Mouse (Mus musculus) left cerebral cortex, adult 8-10 months (tissue): ENCODE measurements around the gene Chpf2. TPM values are rescaled to one million over a fixed set of nuclear protein-coding genes. Genes with fewer than 3 reads are reported as not detected.

Experiments used
- DNase-seq, 2 experiments: peaks; one replicate each; pipeline ENCODE4 v3.0.0; 2022; ENCODE audit warnings: low spot score in 2 of 2
- microRNA-seq, 2 experiments: library from miRNA; unstranded; fragments of <30 nt; microRNA quantifications; one replicate each; pipeline ENCODE4 v1.2.0; 2022
- total RNA-seq, 4 experiments: library from RNA; stranded (reverse); gene quantifications; 2 replicates each; pipeline ENCODE4 v1.2.4; 2022

Gene Chpf2
- total RNA-seq, 4 experiments from 2014 or later: 63.7 to 82.2 (median 70.9) TPM

DNA sequence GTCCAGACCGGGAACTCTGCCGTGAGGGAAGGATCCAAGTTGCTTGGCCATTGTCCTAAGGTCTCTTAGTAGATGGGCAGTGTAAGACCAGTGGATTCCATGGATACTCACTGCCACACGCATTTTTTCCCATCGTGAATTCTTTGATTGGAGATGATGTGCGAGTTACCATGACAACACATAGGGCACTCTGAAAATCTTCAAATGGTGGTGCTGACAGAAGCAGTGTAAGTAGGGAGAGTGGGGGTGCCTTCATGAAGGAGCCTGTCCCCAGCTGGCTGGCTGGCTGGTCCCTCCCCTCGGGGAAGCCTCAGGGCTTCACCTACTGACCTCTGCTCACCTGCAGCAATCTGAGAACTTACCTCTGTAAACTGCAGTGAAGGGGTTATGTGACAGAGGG is 52.5 kb downstream of the Chpf2 start:
- no peak for DNase-seq

Small RNA genes within 50 kb of the gene (microRNA-seq; reads per million reads assigned to microRNA genes)
- gene Mir671: 2,112 to 2,922 reads per million in 2 experiments

Other genes with a start within 250 kb of the Chpf2 start
- 10 to 100 TPM; 33.4 to 38.9 (median 37.6) TPM for gene Kcnh2, start 235.1 kb upstream of the Chpf2 start, total RNA-seq
- gene Nos3, start 221.9 kb upstream of the Chpf2 start, total RNA-seq: 1 to 10 TPM; 5.8 to 8.0 (median 6.9) TPM
- 1 to 10 TPM; 4.7 to 5.8 (median 5.1) TPM for gene Atg9b, start 194.6 kb upstream of the Chpf2 start, total RNA-seq
- gene Abcb8, start 193.1 kb upstream of the Chpf2 start, total RNA-seq: 10 to 100 TPM; 54.5 to 65.4 (median 58.7) TPM
- 1 to 10 TPM in 1 of 4 experiments, under 1 TPM in 3; 0.16 to 1.1 (median 0.34) TPM for gene Asic3, start 173.3 kb upstream of the Chpf2 start, total RNA-seq
- 100 to 1,000 TPM; 121 to 136 (median 129) TPM for gene Cdk5, start 163.2 kb upstream of the Chpf2 start, total RNA-seq
- 10 to 100 TPM; 31.0 to 52.6 (median 39.2) TPM for gene Slc4a2, start 162.9 kb upstream of the Chpf2 start, total RNA-seq
- 100 to 1,000 TPM; 128 to 142 (median 135) TPM for gene Fastk, start 141.5 kb upstream of the Chpf2 start, total RNA-seq
- 10 to 100 TPM; 24.2 to 30.3 (median 27.3) TPM for gene Tmub1, start 138.9 kb upstream of the Chpf2 start, total RNA-seq
- gene Agap3, start 134.6 kb upstream of the Chpf2 start, total RNA-seq: 100 to 1,000 TPM; 521 to 543 (median 525) TPM
- 1 to 10 TPM in 3 of 4 experiments, under 1 TPM in 1; 0.65 to 1.4 (median 1.2) TPM for gene Gbx1, start 59.5 kb upstream of the Chpf2 start, total RNA-seq
- 1 to 10 TPM in 2 of 4 experiments, under 1 TPM in 2; 0.65 to 4.1 (median 2.1) TPM for gene Asb10, start 45.8 kb upstream of the Chpf2 start, total RNA-seq
- under 1 TPM in 2 of 4 experiments, not detected in 2; 0.11 to 0.16 TPM for gene 4931409K22Rik, start 29.9 kb upstream of the Chpf2 start, total RNA-seq
- gene Abcf2, start 9.3 kb upstream of the Chpf2 start, total RNA-seq: 10 to 100 TPM; 80.5 to 93.3 (median 83.7) TPM
- 100 to 1,000 TPM in 2 of 4 experiments, 10 to 100 TPM in 2; 98.6 to 117 (median 104) TPM for gene Smarcd3, start 37.7 kb downstream of the Chpf2 start, total RNA-seq
- 10 to 100 TPM; 85.4 to 91.5 (median 86.1) TPM for gene Nub1, start 98.8 kb downstream of the Chpf2 start, total RNA-seq
- 1 to 10 TPM in 2 of 4 experiments, under 1 TPM in 2; 0.33 to 2.2 (median 0.99) TPM for gene Wdr86, start 144.0 kb downstream of the Chpf2 start, total RNA-seq
- 1 to 10 TPM in 1 of 4 experiments, not detected in 3; 1.5 TPM for gene Crygn, start 171.3 kb downstream of the Chpf2 start, total RNA-seq